Mouse (Mus musculus) layer of hippocampus, adult 9-10 months (tissue): Measurements from ENCODE around the gene Gria1.
A peak's percentile ranks its signal among the peaks of the same experiment; 100 is the strongest.

Experiments
- DNase-seq: peaks from one replicate; pipeline ENCODE4 v3.0.0; 2022; ENCODE audit warnings: low spot score

The Gria1 gene

GRCm38 (mm10) chr11:57011024-57011690 is at the start of gene Gria1:
Gene Gria1 (plus strand): TSS chr11:57011387.
- no peak for DNase-seq

DNA sequence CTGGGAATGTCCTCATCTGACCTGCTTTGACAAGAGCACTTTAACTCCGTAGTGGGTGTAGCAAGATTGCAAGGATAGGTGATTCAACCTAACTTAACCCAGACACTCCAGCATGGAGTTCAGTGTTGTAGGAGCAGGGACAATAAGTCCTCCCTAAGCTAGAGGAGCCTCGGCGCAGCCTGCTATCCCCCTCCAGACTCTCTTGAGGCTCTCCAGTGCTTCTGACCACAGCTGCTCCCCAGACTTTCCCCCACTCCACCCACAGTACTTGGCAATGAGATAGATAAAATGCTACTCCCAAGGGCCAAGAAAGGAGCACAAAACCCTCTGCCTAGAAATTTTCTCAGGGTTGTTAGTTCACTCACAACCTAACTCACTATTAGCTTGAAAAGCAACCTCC is 49.4 kb upstream of the Gria1 start:
- DNase-seq = no peak

DNA sequence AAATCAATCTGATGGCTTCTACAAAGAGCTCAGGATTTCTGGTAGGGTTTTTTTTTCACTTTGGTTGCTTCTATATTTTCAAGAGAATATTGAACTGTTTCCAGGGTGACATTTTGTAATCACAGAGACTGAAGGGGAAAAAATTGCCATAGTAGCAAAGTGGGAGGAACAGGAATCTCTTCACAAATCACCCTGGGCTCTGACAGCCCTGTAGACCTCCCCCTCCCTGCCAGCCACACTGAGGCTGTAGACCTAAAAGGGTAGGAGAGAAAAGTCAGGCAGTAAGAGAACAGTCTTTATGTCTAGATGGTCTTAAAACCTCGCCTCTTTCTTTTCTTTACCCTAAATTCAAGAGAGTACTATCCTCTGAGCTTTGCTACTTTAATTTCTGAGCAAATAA is 38.4 kb upstream of the Gria1 start:
- DNase-seq = no peak

DNA sequence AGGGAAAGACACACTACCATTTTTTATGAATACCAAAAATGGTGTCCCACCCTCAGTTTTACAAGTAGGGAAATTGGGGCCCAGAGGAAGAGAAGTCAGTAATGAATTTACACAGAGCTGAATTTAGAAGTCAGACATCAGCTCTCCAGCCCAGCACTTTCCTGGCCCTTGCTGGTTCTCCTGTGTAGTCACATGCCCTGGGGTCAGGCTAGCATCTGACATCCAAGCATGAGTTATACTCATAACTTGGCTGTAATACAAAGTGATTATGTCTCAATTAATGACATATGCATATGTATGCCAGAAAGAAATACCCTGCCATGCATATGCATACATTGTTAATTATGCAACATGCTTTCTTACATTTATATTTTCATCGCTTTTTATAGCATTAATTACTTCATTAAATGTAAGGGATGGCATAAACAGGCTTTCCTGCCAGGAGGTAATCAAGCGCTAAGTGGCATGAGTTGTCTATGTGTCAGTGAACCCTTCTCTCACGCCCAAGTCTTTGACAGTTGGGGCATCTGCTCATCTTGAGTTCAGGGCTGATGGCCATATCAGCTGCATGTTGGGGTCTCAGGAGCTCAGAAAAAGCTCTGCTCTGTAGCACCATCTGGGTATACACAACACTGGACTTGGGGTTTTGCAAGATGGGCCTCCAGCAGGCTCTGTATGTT is 26.7 kb upstream of the Gria1 start:
- no peak for DNase-seq

- DNase-seq = no peak
Observed at GRCm38 (mm10) chr11:56985457-56985856, 25.7 kb upstream of the Gria1 start.

DNA sequence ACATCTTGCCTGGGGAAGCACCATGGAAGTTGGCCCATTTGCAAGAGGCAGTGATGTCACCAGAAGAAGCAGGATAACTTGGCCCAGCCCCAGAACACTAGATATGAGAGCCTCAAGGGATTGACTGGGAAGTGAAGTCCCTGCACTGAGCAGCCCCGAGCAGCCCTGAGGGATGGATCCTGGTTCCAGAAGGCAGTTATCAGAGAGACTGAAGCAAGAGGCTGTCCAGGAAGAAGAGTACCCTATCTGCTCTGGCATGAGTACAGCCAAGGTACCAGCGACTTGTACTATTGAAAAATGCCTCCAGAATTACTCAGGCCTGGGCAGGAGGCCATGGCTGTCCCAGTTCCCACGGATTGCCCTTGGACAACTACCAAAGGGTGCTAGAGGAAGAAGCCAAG is 11.6 kb upstream of the Gria1 start:
- DNase-seq = no peak

GRCm38 (mm10) chr11:57004611-57005010 is 6.6 kb upstream of the Gria1 start:
- DNase-seq = no peak

DNA sequence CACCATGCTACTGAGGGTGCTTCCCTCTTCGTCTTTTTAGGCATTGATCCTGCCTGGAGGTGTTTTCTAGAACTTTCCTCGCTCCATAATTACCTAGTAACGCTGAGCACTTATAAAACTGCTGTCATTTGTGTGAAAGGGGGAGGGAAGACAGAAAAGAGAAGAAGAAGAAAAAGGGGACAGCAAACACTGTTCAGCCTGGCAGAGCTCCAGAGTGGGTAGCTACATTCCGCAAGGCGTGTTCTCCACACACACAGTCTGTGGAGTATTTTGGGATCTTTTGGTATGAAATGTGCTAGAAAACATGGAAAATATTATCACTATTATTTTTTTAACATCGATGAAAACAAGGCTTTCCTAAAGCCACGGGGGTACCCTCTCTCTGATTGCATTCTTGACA is 5.8 kb upstream of the Gria1 start:
- no peak for DNase-seq

GRCm38 (mm10) chr11:57007790-57008189 is 3.4 kb upstream of the Gria1 start:
- DNase-seq = no peak

DNA sequence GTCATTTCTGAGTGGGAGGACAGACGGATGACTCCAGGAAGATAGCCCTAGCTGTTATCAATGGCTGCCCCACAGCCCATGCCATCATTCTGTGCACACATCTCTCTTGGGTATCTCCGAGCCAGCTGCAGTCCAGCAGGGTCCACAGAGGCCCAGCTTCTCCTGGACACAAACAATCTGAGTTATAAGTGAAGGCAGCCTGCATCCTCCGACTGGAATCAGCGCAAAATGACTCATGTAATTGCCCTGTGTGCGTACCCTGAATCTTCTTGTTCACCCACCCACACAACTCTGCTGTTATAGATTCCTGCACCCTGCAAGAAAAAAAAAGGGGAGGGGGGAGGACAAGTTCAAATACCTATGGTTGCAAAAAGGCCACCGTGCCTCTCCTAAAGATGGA is 576 bp upstream of the Gria1 start:
- DNase-seq = no peak

DNA sequence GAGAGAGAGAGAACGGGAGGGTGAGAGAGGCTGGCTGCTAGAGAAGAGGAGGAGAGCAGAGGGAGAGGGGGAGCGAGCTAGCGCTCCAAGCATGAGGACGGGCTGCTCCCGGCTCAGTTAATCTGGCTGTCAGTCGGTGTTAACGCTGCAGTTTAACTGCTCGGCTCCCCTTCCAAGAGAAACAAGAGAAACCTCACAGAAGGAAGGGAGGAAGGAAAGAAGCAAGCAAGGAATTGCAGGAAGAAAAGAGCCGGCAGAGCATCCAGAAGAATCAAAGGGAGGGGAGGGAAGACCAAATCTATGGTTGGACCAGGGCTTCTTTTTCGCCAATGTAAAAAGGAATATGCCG is 478 bp downstream of the Gria1 start:
- no peak for DNase-seq

DNA sequence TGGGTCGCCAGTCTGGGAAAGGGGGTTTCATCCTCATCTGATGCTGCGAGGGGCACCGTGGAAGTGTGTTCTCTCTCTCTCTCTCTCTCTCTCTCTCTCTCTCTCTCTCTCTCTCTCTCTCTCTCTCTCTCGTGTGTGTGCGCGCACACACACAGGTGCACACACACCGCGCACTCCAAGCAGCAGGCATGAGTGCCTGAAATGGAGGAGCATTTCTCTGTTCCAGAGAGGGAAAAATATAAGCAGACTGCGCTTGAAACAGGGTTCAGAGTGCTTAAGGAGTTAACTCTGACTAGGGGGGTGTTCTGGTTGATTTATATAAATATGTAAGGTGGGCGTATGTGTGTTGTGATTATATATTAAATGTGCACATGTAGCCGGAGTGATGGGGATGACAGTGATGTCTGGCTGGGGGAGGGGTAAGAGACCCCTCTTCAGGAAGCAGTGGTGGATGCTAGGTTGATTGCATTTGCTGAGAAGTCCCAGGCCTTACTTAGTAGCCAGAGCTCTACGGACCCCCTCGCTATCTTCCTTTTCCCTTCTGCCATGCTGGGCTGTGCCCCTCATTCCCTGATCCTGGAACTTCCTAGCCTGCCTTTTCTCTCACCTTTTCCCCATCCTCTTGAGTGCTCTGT is 1.2 kb downstream of the Gria1 start:
- DNase-seq = no peak

GRCm38 (mm10) chr11:57013464-57014190 is 2.4 kb downstream of the Gria1 start:
- no peak for DNase-seq

- no peak for DNase-seq
Observed at GRCm38 (mm10) chr11:57014396-57014795, 3.2 kb downstream of the Gria1 start.

DNA sequence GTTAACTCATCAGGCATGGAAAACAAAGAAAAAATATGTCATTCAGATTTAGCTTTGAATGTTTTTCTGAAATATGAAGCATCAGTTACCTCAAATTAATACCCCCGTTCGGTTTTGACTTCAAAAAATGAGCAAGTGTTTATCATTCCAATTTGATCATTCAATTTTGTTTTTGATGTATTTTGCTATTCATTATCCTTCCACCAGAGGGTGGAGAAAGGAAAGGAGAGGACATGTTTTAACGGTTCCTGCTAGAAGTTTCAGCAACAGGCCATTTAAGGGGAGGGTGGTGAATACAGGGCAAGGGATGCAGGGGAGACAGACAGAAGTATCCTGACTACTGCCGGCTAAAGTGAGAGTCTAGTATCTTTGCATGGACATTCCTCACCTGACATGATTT is 7.3 kb downstream of the Gria1 start:
- DNase-seq = no peak

DNA sequence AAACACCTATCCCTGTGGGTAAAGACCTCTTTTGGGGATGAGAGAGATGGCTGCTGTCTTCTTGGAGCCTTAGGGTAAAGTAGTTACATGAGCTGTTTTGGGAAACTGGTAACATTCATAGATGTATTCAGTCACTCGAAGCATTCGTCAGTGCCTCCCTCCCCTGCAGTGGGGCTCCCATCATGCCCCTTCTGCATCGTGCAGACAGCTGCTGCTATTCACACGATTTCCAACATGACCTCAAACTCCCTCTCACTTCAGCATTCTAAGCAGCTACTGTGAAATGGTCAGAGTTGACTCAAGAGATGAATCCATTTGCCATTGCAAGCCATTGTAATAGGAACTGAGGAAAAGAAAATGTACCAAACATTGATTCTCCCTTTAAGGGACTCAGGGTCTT is 11.2 kb downstream of the Gria1 start:
- DNase-seq = no peak

- peak; percentile 59 for DNase-seq
Observed at GRCm38 (mm10) chr11:57030448-57030847, 19.3 kb downstream of the Gria1 start.

DNA sequence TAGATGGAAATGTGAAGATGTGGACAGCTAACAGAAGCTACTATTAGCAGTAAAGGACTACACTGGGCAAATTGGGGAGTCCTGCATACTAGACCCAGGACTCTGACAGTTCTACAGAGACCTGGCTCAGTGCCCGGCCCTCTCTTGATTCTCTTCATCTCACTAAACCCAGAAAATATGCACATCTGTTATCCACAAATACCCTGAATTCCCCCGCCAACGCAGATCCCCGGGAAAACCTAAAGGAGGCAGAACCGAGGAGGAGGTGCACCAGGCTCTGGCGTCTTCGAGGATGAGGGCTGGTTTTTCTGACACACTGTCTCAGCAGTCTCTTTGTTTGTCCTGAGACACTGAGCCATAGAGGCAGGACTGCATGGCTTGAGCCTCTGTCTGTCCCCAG is 27.6 kb downstream of the Gria1 start:
- DNase-seq = peak; percentile 63

- DNase-seq = no peak
Observed at GRCm38 (mm10) chr11:57039306-57039705, 28.1 kb downstream of the Gria1 start.

DNA sequence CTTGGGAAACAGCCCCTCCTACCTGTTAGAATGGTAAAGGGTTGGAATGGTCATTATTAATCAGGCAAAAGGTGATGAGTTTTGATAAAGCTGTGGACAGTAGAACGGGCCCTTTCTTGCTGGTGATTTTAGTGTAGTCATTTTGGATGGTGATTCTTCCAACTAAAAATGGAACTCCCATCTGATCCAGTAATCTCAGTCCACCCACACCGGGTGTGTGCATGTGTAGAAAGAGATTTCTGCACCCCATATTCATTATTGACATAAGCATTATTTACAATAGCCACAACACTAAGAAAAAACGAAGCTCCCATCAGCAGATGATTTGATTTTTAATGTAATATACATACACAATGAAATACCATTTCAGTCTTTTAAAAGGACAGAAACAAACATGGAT is 30.9 kb downstream of the Gria1 start:
- DNase-seq = no peak

GRCm38 (mm10) chr11:57044146-57044545 is 33.0 kb downstream of the Gria1 start:
- no peak for DNase-seq

- no peak for DNase-seq
Observed at GRCm38 (mm10) chr11:57051666-57052562, 40.7 kb downstream of the Gria1 start.
